Mouse (Mus musculus): ENCODE results near the gene Tmem198. TPM values are rescaled to one million over a fixed set of nuclear protein-coding genes. Genes with fewer than 3 reads are reported as not detected.
A peak's percentile ranks its signal among the peaks of the same experiment; 100 is the strongest.

The Tmem198 gene
- polyA plus RNA-seq, 1 experiment from 2014 or later: 12.3 TPM

DNA sequence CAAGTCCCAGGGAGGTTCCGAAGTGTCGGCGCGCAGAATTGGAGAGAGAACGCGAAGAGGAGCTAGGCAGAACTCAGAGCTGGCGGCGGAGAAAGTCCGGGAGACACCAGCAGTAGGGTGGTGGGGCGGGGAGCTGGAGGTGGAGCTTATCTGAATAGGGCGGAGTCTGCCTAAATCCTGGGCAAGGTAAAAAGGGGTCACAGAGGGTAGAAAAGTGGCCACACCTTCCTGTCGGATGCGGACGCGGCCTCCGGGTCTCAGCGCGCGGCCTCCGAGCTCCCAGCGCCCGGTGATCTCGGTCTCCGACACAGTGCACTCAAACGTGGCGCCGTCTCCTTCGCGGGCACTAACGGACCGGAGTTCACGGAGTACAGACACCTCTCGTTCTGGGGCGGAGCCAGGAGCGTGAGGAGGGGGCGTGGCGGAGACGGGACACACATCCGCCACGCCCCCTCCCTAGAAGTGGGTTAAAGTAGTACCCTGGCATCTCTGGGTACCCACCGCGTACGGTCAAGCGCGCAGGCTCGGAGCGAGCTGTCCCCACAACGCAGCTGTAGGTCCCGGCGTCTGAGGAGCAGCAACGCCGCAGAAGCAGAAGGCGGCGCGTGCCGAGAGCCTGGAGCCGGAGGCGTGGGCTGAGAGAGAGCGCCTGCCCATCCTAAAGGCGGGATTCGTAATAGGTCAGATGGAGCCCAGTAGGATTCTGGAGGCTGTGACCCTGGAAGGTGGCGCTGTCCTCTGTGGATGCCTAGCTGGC, 8.3 kb downstream of the Tmem198 start:
- ATAC-seq (ENCODE audit: insufficient read depth, low FRiP score, low TSS enrichment) (peak; percentile 62; the same call in 1 of the 2 replicates), DNase-seq (ENCODE audit: low spot score) (peak; percentile 80)
- peak overlapping the region; percentile 18 for H3K9ac ChIP-seq (ENCODE audit: low read length)

DNA sequence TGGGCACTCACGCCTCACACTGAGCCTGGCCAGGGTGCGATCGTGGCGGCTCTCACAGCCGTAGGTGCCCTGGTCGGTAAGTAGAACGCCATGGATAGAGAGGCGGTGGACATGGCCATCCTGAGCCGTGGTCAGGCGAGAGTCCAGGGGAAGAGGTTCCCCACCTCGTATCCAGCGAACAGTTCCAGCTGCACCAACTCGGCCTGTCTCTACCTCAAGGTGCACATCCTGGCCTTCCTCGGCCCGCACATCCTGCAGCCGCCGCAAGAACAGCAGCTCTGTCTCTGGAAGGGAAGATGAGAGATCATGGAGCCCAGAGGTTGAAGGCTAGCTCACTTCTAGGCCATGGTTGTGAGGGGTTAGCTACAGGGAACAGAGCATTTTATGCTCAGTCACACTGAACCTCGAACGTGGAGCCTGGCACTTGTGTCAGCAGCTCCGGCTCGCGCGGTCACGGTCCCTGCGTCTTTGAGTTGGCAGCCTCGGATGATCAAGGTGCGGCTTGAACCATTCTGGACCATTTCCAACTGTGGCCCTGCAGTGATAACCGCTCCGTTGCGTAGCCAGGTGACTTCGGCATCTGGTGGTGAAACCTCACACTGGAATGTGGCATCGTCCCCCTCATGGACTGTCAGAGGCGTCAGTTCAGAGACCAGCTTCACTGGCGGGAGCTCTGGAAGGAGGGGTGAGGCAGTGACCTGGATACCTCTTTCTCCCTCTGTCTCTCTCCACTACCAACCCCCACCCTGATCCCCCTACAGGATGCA, 11.6 kb downstream of the Tmem198 start:
- Histone ChIP-seq H3K4me1 (ENCODE audit: control insufficient read depth, insufficient read depth, low read length) (peaks cover 9% of the 10 kb centered on the region; the same call in 1 of the 2 replicates), H3K4me3 (ENCODE audit: low read depth, low read length) (no peak overlapping the region), H3K9ac (ENCODE audit: low read length) (no peak overlapping the region), H3K27me3 (ENCODE audit: control insufficient read depth, insufficient read depth, low read length) (peaks cover 22% of the 10 kb centered on the region), H3K36me3 (ENCODE audit: control insufficient read depth, insufficient read depth, low read length) (no peaks in the 10 kb centered on the region; the same call in 1 of the 2 replicates), H3K27ac (ENCODE audit: low read depth, low read length) (no peak overlapping the region), H3K9me3 (ENCODE audit: control insufficient read depth, low read length) (no peaks in the 10 kb centered on the region), H3K4me2 (ENCODE audit: low read depth) (no peak overlapping the region)
- ATAC-seq (ENCODE audit: insufficient read depth, low FRiP score, low TSS enrichment) (no peak), DNase-seq (ENCODE audit: low spot score) (no peak)
- 84% methylated on average over 34 of the region's 34 CpGs for WGBS

More for the DNA sequence above, 8.3 kb downstream of the Tmem198 start:
- H3K4me1 ChIP-seq (ENCODE audit: control insufficient read depth, insufficient read depth, low read length): peaks cover 9% of the 10 kb centered on the region; the same call in 1 of the 2 replicates
- peak overlapping the region; percentile 58 for H3K4me2 ChIP-seq (ENCODE audit: low read depth)
- under 1% methylated on average over 62 of the region's 62 CpGs for WGBS
- no peaks in the 10 kb centered on the region for H3K9me3 ChIP-seq (ENCODE audit: control insufficient read depth, low read length)
- no peaks in the 10 kb centered on the region; the same call in 1 of the 2 replicates for H3K36me3 ChIP-seq (ENCODE audit: control insufficient read depth, insufficient read depth, low read length)
- peak overlapping the region; percentile 37 for H3K4me3 ChIP-seq (ENCODE audit: low read depth, low read length)
- no peak overlapping the region for H3K27ac ChIP-seq (ENCODE audit: low read depth, low read length)
- peaks cover 45% of the 10 kb centered on the region for H3K27me3 ChIP-seq (ENCODE audit: control insufficient read depth, insufficient read depth, low read length)

DNA sequence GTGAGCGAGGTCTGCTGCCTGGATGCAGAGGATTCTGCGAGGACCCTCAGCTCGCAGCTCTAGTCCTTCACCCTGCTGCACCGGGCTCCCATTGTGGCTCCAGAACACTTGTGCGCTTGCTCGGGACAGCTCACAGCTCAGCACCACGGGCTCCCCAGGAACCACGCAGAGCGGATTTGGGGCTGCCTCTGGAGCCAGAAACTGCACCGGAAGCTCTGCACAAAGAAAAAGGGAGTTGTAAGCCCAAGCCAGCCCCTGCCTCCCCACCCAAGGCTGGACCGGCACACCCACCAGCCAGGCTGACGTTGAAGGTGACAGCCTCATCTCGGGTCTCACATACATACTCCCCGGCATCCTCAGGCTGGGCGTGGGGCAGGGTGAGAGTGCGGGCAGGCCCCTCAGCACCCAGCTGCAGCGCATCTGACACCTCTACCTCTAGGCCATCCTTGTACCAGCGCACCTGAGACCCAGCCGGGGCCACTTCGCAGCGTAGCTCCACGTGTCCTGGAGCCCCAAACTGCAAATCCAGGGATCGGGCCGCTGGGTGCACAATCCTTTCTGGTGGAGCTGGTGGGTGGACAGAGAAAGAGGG, 13.3 kb downstream of the Tmem198 start:
- no peak for DNase-seq (ENCODE audit: low spot score)
- H3K36me3 ChIP-seq (ENCODE audit: control insufficient read depth, insufficient read depth, low read length): no peaks in the 10 kb centered on the region; the same call in 1 of the 2 replicates
- ATAC-seq (ENCODE audit: insufficient read depth, low FRiP score, low TSS enrichment): no peak
- WGBS: 40% methylated on average over 24 of the region's 24 CpGs
- no peak overlapping the region for H3K27ac ChIP-seq (ENCODE audit: low read depth, low read length)
- H3K4me2 ChIP-seq (ENCODE audit: low read depth): no peak overlapping the region
- no peak overlapping the region for H3K4me3 ChIP-seq (ENCODE audit: low read depth, low read length)
- H3K9me3 ChIP-seq (ENCODE audit: control insufficient read depth, low read length): no peaks in the 10 kb centered on the region
- no peak overlapping the region for H3K9ac ChIP-seq (ENCODE audit: low read length)
- H3K27me3 ChIP-seq (ENCODE audit: control insufficient read depth, insufficient read depth, low read length): peaks cover 8% of the 10 kb centered on the region; the same call in 1 of the 2 replicates
- 0 out of 2 replicates have a peak, but pooled peaks cover 3% of the 10 kb centered on the region for H3K4me1 ChIP-seq (ENCODE audit: control insufficient read depth, insufficient read depth, low read length)

DNA sequence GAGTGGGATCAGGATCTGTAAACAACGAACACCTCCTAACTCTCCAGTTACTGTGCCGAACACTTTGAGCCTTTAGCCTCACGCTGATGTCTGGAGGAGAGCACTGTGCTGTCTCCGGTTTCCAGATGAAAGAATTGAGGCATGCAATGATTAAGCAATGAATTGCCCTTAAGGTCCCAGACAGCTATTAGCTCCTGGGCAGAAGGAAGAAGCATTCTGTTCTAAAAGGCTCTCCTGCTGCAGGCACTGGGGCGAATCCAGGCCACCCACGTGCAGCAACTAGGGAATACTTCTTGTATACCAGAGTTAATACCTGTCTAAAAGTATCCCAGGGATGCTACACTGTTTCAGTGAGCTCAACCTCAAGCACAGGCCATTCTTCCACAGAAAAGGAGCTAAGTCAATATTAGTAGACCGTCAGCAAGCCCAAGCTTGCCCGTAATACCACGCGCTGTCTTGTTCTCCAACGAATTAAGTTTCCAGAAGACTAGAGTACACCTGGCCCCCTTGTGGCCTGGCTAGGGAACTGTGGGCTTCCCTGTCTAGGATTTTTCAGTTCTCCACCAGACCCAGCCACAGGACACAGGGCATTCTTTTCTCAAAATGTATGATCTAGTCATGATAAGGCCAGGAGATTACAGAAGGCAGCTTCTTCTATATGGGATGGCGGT, 15.7 kb downstream of the Tmem198 start:
- H3K9ac ChIP-seq (ENCODE audit: low read length): no peak overlapping the region
- no peak for ATAC-seq (ENCODE audit: insufficient read depth, low FRiP score, low TSS enrichment)
- no peaks in the 10 kb centered on the region; the same call in 1 of the 2 replicates for H3K36me3 ChIP-seq (ENCODE audit: control insufficient read depth, insufficient read depth, low read length)

DNA sequence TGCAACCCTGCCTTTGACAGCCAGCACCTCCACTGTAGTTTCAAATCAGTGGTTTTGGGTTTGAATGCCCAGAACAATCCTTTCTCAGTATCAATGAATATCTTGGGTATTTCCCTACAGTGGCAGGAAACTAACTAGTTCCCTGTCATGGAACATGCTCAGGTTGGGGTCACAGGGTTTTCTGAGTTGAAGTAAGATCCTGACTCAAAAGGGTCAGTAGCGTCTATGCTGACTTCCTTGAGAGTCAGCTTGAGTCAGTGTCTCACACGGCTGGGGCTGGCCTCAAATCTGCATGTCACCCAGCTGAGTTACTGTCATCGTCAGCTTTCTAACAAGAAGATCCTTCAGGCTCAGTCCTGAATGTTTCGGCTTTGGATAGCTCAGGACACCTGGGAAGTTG, 19.6 kb downstream of the Tmem198 start:
- WGBS: 91% methylated on average over 4 of the region's 4 CpGs
- no peak for ATAC-seq (ENCODE audit: insufficient read depth, low FRiP score, low TSS enrichment)
- H3K36me3 ChIP-seq (ENCODE audit: control insufficient read depth, insufficient read depth, low read length): peaks cover 3% of the 10 kb centered on the region; the same call in 1 of the 2 replicates

More for the DNA sequence above, 15.7 kb downstream of the Tmem198 start:
- no peaks in the 10 kb centered on the region for H3K9me3 ChIP-seq (ENCODE audit: control insufficient read depth, low read length)
- no peaks in the 10 kb centered on the region for H3K4me1 ChIP-seq (ENCODE audit: control insufficient read depth, insufficient read depth, low read length)
- H3K4me3 ChIP-seq (ENCODE audit: low read depth, low read length): no peak overlapping the region
- H3K27me3 ChIP-seq (ENCODE audit: control insufficient read depth, insufficient read depth, low read length): no peaks in the 10 kb centered on the region
- H3K4me2 ChIP-seq (ENCODE audit: low read depth): no peak overlapping the region
- WGBS: 42% methylated on average over 12 of the region's 12 CpGs
- DNase-seq (ENCODE audit: low spot score): peak; percentile 52
- no peak overlapping the region for H3K27ac ChIP-seq (ENCODE audit: low read depth, low read length)

DNA sequence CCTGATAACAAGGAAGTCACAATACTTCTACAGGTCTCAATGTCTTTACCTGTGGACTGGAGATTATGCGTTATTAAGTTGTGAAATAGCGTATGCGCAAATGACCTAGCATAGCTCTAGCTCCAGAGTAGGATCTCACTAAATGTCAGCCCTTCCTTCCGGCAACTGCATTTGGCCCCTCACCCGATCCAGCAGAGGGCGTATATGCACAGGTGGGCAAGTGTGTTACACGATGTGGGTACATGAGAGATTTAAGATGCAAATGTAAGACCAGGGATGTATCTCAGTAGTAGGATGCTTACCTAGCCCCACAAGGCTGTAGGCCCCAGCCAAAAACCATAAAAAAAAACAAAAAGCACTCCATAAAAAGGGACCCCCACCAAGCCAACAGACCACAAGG, 20.1 kb downstream of the Tmem198 start:
- Histone ChIP-seq H3K36me3 (ENCODE audit: control insufficient read depth, insufficient read depth, low read length) (peaks cover 3% of the 10 kb centered on the region; the same call in 1 of the 2 replicates), H3K27me3 (ENCODE audit: control insufficient read depth, insufficient read depth, low read length) (no peaks in the 10 kb centered on the region; the same call in 1 of the 2 replicates), H3K27ac (ENCODE audit: low read depth, low read length) (no peak overlapping the region), H3K4me2 (ENCODE audit: low read depth) (no peak overlapping the region), H3K4me1 (ENCODE audit: control insufficient read depth, insufficient read depth, low read length) (no peaks in the 10 kb centered on the region), H3K4me3 (ENCODE audit: low read depth, low read length) (no peak overlapping the region), H3K9me3 (ENCODE audit: control insufficient read depth, low read length) (no peaks in the 10 kb centered on the region), H3K9ac (ENCODE audit: low read length) (no peak overlapping the region)
- ATAC-seq (ENCODE audit: insufficient read depth, low FRiP score, low TSS enrichment) (no peak), DNase-seq (ENCODE audit: low spot score) (no peak)
- 93% methylated on average over 7 of the region's 7 CpGs for WGBS

More for the DNA sequence above, 19.6 kb downstream of the Tmem198 start:
- Histone ChIP-seq H3K27me3 (ENCODE audit: control insufficient read depth, insufficient read depth, low read length) (no peaks in the 10 kb centered on the region; the same call in 1 of the 2 replicates), H3K4me3 (ENCODE audit: low read depth, low read length) (no peak overlapping the region), H3K27ac (ENCODE audit: low read depth, low read length) (no peak overlapping the region), H3K4me1 (ENCODE audit: control insufficient read depth, insufficient read depth, low read length) (no peaks in the 10 kb centered on the region), H3K9me3 (ENCODE audit: control insufficient read depth, low read length) (no peaks in the 10 kb centered on the region), H3K9ac (ENCODE audit: low read length) (no peak overlapping the region), H3K4me2 (ENCODE audit: low read depth) (no peak overlapping the region)
- DNase-seq (ENCODE audit: low spot score): no peak

DNA sequence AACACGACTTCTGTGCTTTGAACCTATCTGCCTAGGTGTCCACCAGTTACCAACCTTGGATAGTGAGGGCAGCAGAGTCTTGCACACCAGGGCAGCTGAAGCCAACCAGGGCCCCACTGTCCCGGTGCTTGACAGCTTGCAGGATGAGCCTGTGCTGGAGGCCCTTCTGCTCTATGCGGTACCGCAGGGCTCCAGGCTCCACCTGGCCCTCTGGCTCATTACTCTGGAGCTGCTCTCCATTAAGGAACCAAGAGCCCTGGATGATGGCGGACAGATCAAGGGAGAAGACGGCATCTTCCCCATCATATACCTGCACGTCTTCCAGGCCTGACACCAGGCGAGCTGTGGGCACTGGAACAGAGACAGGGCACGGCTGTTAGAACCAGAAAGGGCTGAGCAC, 22.6 kb downstream of the Tmem198 start:
- Histone ChIP-seq H3K27me3 (ENCODE audit: control insufficient read depth, insufficient read depth, low read length) (peaks cover 2% of the 10 kb centered on the region; the same call in 1 of the 2 replicates), H3K4me3 (ENCODE audit: low read depth, low read length) (no peak overlapping the region), H3K9me3 (ENCODE audit: control insufficient read depth, low read length) (no peaks in the 10 kb centered on the region), H3K4me2 (ENCODE audit: low read depth) (no peak overlapping the region), H3K27ac (ENCODE audit: low read depth, low read length) (no peak overlapping the region), H3K9ac (ENCODE audit: low read length) (no peak overlapping the region), H3K4me1 (ENCODE audit: control insufficient read depth, insufficient read depth, low read length) (0 out of 2 replicates have a peak, but pooled peaks cover 1% of the 10 kb centered on the region), H3K36me3 (ENCODE audit: control insufficient read depth, insufficient read depth, low read length) (peaks cover 3% of the 10 kb centered on the region; the same call in 1 of the 2 replicates)
- WGBS: 94% methylated on average over 9 of the region's 9 CpGs
- ATAC-seq (ENCODE audit: insufficient read depth, low FRiP score, low TSS enrichment): no peak
- DNase-seq (ENCODE audit: low spot score): no peak
